Mouse (Mus musculus) G1E (cell line): ENCODE results near the gene Plscr5.

Source experiments
- CTCF ChIP-seq: IDR thresholded peaks from 2 replicates; pipeline ENCODE4 v1.5.1; 2012; ENCODE audit warnings: low read depth, low read length, inconsistent platforms, mixed read lengths
- TAL1 ChIP-seq: conservative IDR thresholded peaks from 2 replicates; pipeline ENCODE4 v1.6.1; 2012; ENCODE audit warnings: low read depth, low read length, inconsistent platforms, mixed read lengths

- no peak for TF ChIP-seq CTCF
- no peak for TF ChIP-seq TAL1
Observed at GRCm38 (mm10) chr9:92226127-92226655, 33.5 kb downstream of the Plscr5 start.
